Mouse (Mus musculus) hindbrain, postnatal 0 days (tissue): ENCODE results near the gene Pola1. TPM values are rescaled to one million over a fixed set of nuclear protein-coding genes. Genes with fewer than 3 reads are reported as not detected.

Experiments
- ATAC-seq: fragments of 200-750 bp; cut with Nextera tagmentation; 2 replicates; pipeline ENCODE4 v1.8.0; 2017; ENCODE audit warnings: mild to moderate bottlenecking, moderate TSS enrichment, moderate library complexity
- DNase-seq: peaks from one replicate; pipeline ENCODE4 v3.0.0-alpha.2; 2015; ENCODE audit warnings: low spot score
- H3K27ac ChIP-seq: fragments of 300-500 bp; sonication (generic); 2 replicates; pipeline ENCODE4 v1.5.1; 2014; ENCODE audit warnings: mild to moderate bottlenecking
- H3K27me3 ChIP-seq: fragments of 300-500 bp; sonication (generic); 2 replicates; pipeline ENCODE4 v1.6.1; 2014; ENCODE audit warnings: low read length, mixed read lengths; ENCODE audit not compliant: insufficient read depth
- H3K36me3 ChIP-seq: fragments of 300-500 bp; sonication (generic); 2 replicates; pipeline ENCODE4 v1.6.1; 2014; ENCODE audit warnings: low read length, mixed read lengths; ENCODE audit not compliant: insufficient read depth
- H3K4me1 ChIP-seq: fragments of 300-500 bp; sonication (generic); 2 replicates; pipeline ENCODE4 v1.6.1; 2014; ENCODE audit warnings: antibody characterized with exemption, low read length, mixed read lengths; ENCODE audit not compliant: insufficient read depth
- H3K4me2 ChIP-seq: fragments of 300-500 bp; sonication (generic); 2 replicates; pipeline ENCODE4 v1.6.1; 2014; ENCODE audit warnings: low read depth, mild to moderate bottlenecking, low read length, moderate library complexity, mixed read lengths
- H3K4me3 ChIP-seq: fragments of 300-500 bp; sonication (generic); 2 replicates; pipeline ENCODE4 v1.5.1; 2014; ENCODE audit warnings: low read length
- H3K9ac ChIP-seq: fragments of 300-500 bp; sonication (generic); replicated peaks from 2 replicates; pipeline ENCODE4 v1.6.1; 2014; ENCODE audit warnings: mild to moderate bottlenecking, low read length, moderate library complexity, mixed read lengths
- H3K9me3 ChIP-seq: fragments of 300-500 bp; sonication (generic); 2 replicates; pipeline ENCODE4 v1.6.1; 2016; ENCODE audit warnings: low read length, mixed read lengths
- CTCF ChIP-seq: IDR thresholded peaks from 2 replicates; pipeline ENCODE4 v1.5.1; 2016; ENCODE audit warnings: antibody characterized with exemption, control low read depth, low read depth
- WGBS: fragments of 180-500 bp; shearing (Covaris S2); extraction: QIAGEN DNeasy Blood & Tissue Kit; methylation state at CpG from one replicate; pipeline ENCODE4 v1.1.7; 2014; 5-methylcytosine and 5-hydroxymethylcytosine counted together
- polyA plus RNA-seq: library from polyadenylated mRNA; unstranded; fragments of >200 nt; fragmentation: Nextera tagmentation; extraction: Ambion mirVana; gene quantifications from 2 replicates; pipeline ENCODE4 v1.2.1, GENCODE M21; 2015
- total RNA-seq: library from RNA; depleted of rRNA; stranded (reverse); fragments of >200 nt; gene quantifications from 2 replicates; pipeline ENCODE4 v1.2.3, GENCODE M21; 2014; rRNA removed

The Pola1 gene
- total RNA-seq = 5.4 and 6.8 TPM in 2 replicates
- 2.6 and 3.0 TPM in 2 replicates for polyA plus RNA-seq

DNA sequence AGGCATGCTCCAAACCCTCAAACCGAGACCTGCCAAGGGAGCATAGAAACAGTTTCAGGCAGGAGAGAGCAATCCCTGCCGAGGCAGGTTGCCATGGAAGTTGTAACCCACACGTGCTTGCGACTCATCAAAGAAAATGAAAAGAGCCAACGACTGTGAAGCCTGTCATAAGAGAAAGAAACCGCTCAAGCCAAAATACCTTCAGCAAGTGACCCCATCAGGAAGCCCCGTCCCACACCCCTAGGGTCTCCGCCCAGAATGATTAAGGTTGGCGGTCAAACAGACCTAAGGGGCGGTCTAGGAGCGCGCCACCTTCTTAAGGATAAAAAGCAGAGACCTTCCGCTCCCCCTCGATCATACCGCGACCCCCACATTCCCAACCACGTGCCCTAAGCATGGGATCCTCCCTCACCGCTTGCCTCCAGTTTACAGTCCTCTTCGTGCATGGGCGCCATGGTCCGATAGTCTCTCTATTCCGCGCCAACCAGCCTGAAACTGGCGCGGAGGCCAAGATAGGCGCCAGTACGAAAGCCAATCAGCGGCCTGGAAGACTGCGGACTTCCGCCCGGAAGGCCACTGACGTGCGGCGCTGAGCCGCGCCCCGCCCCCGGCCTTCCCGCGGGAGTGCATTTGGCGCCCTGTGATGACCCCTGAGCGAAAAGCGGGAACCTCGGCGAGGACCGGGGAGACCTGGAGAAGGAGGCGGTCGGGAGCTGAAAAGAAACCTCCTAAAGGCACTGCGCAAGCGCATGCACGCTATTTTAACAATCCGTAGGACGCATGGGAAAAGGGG lies at the start of gene Pola1:
Gene Pola1 (minus strand): TSS at position 499 of the 793 bp plus-strand sequence.
- no peak for TF ChIP-seq CTCF
- Histone ChIP-seq H3K9ac (peak within 1 kb of the TSS; percentile 37; the same call in 1 of the 2 replicates), H3K36me3 (no peaks in the 10 kb centered on the region), H3K27ac (no peak within 1 kb of the TSS; the same call in 1 of the 2 replicates), H3K4me2 (peak within 1 kb of the TSS; percentile 64), H3K4me3 (peak within 1 kb of the TSS; percentile 54), H3K4me1 (no peaks in the 10 kb centered on the region), H3K9me3 (no peaks in the 10 kb centered on the region), H3K27me3 (no peaks in the 10 kb centered on the region)
- peak; percentile 99 for ATAC-seq
- peak; percentile 90 for DNase-seq
- 28% methylated on average over 53 of the region's 53 CpGs for WGBS

GRCm38 (mm10) chrX:93676228-93676627 lies 44.3 kb upstream of the Pola1 start:
- DNase-seq (no peak), ATAC-seq (no peak)
- 63% methylated on average over 2 of the region's 2 CpGs for WGBS
- Histone ChIP-seq H3K4me3 (peak overlapping the region; percentile 38), H3K9ac (peak overlapping the region; percentile 49; the same call in 1 of the 2 replicates), H3K36me3 (no peaks in the 10 kb centered on the region), H3K27me3 (no peaks in the 10 kb centered on the region), H3K4me2 (peak overlapping the region; percentile 62), H3K27ac (no peak overlapping the region; the same call in 1 of the 2 replicates), H3K9me3 (no peaks in the 10 kb centered on the region), H3K4me1 (no peaks in the 10 kb centered on the region)
- TF ChIP-seq CTCF = no peak

DNA sequence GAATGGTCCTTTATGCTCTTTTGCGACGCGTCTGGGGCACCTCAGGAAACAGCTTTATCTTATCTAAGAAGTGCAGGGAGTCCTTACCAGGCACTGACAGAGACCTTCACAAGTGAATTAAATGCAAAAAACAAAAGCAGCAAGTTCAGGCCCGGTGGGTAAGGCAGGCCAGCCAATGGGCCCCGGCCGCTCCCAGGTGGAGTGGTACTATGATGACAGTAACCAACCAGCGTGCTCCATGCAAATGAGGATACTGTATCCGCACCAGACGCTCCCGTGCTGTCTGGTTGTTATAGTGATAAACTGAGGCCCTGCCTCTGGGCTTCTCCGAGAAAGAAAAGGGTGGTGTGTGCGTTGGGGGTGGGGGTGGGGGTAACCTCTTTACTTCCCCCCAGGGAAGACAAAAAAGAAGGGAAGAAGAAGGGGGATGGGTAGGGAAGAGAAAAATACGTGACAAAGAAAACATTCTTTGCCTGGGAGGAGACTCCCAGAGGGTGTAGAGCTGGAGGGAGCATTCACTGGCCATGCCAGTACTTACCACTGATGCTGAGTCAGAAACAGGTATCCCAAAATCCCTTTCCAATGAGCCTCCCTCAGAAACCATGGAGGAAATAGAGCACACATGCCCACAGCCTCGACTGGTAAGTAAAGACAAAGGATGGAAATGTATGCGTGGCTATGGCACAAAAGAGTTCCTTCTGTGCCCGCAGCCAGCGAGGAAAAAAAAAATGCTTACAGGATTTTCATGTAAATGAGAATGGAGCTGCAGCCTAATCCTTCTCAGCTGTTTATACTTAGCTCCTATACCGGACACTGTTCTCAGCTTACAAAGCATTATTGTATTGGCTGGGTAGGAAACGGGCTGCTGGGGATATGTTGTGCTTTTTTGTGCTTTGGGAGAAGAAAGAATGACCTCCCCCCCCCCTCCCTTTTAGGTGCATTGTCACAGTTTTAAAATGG lies 43.2 kb upstream of the Pola1 start:
- Histone ChIP-seq H3K4me2 (peak overlapping the region; percentile 62), H3K9me3 (no peaks in the 10 kb centered on the region), H3K27ac (peak overlapping the region; percentile 83), H3K4me1 (no peaks in the 10 kb centered on the region), H3K27me3 (no peaks in the 10 kb centered on the region), H3K9ac (peak overlapping the region; percentile 49), H3K4me3 (peak overlapping the region; percentile 38), H3K36me3 (no peaks in the 10 kb centered on the region)
- no peak for TF ChIP-seq CTCF
- WGBS = 28% methylated on average over 19 of the region's 19 CpGs
- DNase-seq = peak; percentile 77
- peak; percentile 99 for ATAC-seq

GRCm38 (mm10) chrX:93674432-93674831 lies 42.5 kb upstream of the Pola1 start:
- Histone ChIP-seq H3K27ac (peak overlapping the region; percentile 83; the same call in 1 of the 2 replicates), H3K27me3 (no peaks in the 10 kb centered on the region), H3K4me3 (peak overlapping the region; percentile 38), H3K4me2 (peak overlapping the region; percentile 62), H3K36me3 (no peaks in the 10 kb centered on the region), H3K9ac (no peak overlapping the region), H3K9me3 (no peaks in the 10 kb centered on the region), H3K4me1 (no peaks in the 10 kb centered on the region)
- TF ChIP-seq CTCF = no peak
- DNase-seq (no peak), ATAC-seq (peak; percentile 33; the same call in 1 of the 2 replicates)
- WGBS = 43% methylated on average over 3 of the region's 3 CpGs

DNA sequence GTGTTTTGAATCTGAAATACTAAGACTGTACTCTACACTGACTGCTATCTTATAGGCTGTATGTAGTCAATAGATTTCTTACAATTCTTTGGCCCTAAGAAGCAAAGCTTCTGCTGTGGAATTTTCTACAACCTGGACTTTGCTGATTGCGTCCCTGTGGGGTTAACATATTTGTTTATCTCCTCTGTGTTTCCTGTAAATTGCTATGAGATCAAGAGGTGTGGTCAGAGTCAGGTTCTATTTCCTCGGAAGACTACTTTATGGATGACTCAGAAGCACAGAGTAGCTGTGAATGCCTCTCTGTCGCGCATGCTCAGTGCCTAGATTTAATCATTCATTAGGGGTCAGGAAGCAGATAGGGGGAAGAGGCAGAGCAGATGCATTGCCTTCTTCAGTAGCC lies 32.8 kb upstream of the Pola1 start:
- H3K27me3 ChIP-seq = no peaks in the 10 kb centered on the region
- no peak overlapping the region for H3K4me3 ChIP-seq
- no peak overlapping the region for H3K4me2 ChIP-seq
- no peaks in the 10 kb centered on the region for H3K4me1 ChIP-seq
- no peak for TF ChIP-seq CTCF
- 76% methylated on average over 4 of the region's 4 CpGs for WGBS
- DNase-seq (no peak), ATAC-seq (no peak)
- no peaks in the 10 kb centered on the region for H3K9me3 ChIP-seq
- no peak overlapping the region for H3K27ac ChIP-seq
- no peak overlapping the region for H3K9ac ChIP-seq
- no peaks in the 10 kb centered on the region for H3K36me3 ChIP-seq

- TF ChIP-seq CTCF = no peak
- Histone ChIP-seq H3K27me3 (no peaks in the 10 kb centered on the region), H3K9me3 (no peaks in the 10 kb centered on the region), H3K36me3 (no peaks in the 10 kb centered on the region), H3K9ac (no peak overlapping the region), H3K4me2 (no peak overlapping the region), H3K27ac (no peak overlapping the region), H3K4me1 (no peaks in the 10 kb centered on the region), H3K4me3 (no peak overlapping the region)
- ATAC-seq = no peak
- no peak for DNase-seq
- WGBS = 86% methylated on average over 5 of the region's 5 CpGs
Observed at GRCm38 (mm10) chrX:93663919-93664586, 32.1 kb upstream of the Pola1 start.
